Mouse (Mus musculus) adrenal gland, adult 10 weeks (tissue): ENCODE results near the gene Slc47a2. TPM values are rescaled to one million over a fixed set of nuclear protein-coding genes. Genes with fewer than 3 reads are reported as not detected.

Experiments used
- polyA plus RNA-seq: library from polyadenylated mRNA; stranded (reverse); fragments of 350-450 nt; fragmentation: Illumina TruSeq; extraction: RNeasy Lipid Tissue Mini Kit (QIAGEN cat#74804); gene quantifications from one replicate; pipeline ENCODE4 v1.2.3, GENCODE M21; 2014; ENCODE audit warnings: low read depth, low replicate concordance

Gene Slc47a2
- not detected for polyA plus RNA-seq

GRCm38 (mm10) chr11:61342505-61343420 lies at the start of gene Slc47a2:
Slc47a2 (minus strand) TSS chr11:61342860.

GRCm38 (mm10) chr11:61377881-61378613 lies 35.4 kb upstream of the Slc47a2 start, which contains the start of gene Slc47a1:
Slc47a1 (minus strand) TSS chr11:61378345.

GRCm38 (mm10) chr11:61266551-61267533 lies 75.8 kb downstream of the Slc47a2 start, which contains the start of gene Aldh3a2:
Aldh3a2 (minus strand) TSS chr11:61267464.

Other genes starting within 250 kb of the Slc47a2 start
- 0.47 TPM for gene Tnfrsf13b, start 216.1 kb downstream of the Slc47a2 start, polyA plus RNA-seq
- gene Usp22, start 167.8 kb downstream of the Slc47a2 start, polyA plus RNA-seq = 30.1 TPM
- not detected for gene Aldh3a1, start 135.3 kb downstream of the Slc47a2 start, polyA plus RNA-seq
- gene Aldh3a2, start 75.4 kb downstream of the Slc47a2 start, polyA plus RNA-seq = 56.7 TPM
- 3.5 TPM for gene Slc47a1, start 35.5 kb upstream of the Slc47a2 start, polyA plus RNA-seq
- gene Rnf112, start 111.3 kb upstream of the Slc47a2 start, polyA plus RNA-seq = not detected
- 0.93 TPM for gene Mfap4, start 142.6 kb upstream of the Slc47a2 start, polyA plus RNA-seq
- gene Mapk7, start 151.5 kb upstream of the Slc47a2 start, polyA plus RNA-seq = 2.4 TPM
- gene B9d1, start 162.3 kb upstream of the Slc47a2 start, polyA plus RNA-seq = not detected
- gene Epn2, start 236.8 kb upstream of the Slc47a2 start, polyA plus RNA-seq = 14.1 TPM